Mouse (Mus musculus): Measurements from ENCODE around the gene Cdh12. TPM values are rescaled to one million over a fixed set of nuclear protein-coding genes. Genes with fewer than 3 reads are reported as not detected.
"Not testable (repeated sequence)": the region's sequence is repeated elsewhere in the genome, so short reads cannot be mapped to it uniquely, and the experiment has no call there.

The Cdh12 gene
- total RNA-seq, 2 experiments from 2014 or later: 45.6 to 49.0 TPM

DNA sequence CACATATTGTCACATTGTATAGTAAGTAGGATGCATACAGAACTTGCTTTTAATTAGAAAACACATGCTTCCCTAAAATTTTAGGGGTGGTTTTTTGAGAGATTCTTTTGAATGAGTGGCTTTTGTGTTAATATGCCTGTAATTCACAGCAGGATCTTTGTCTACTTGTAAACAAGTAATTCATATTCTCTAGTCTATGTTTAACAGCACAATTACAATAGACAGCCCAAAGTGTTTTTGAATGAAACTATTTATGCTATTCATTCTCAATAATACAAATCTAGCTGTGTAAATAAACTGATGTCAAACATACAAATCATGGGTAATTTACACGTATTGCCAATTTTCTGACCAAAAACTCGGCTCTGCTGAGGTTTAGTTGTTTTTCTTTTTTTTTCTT lies 895.3 kb downstream of the Cdh12 start:
- H3K4me3 ChIP-seq: no peak overlapping the region
- no peak for TF ChIP-seq CTCF (IDR thresholded peaks at IDR 0.05)
- no peak for DNase-seq (ENCODE audit: extremely low spot score in 1 of 2, low spot score in 2 of 2)
- H3K27ac ChIP-seq: no peak overlapping the region
- intact Hi-C loops (cut with DNase I): no loop called here

GRCm38 (mm10) chr15:21344749-21345148 lies 895.7 kb downstream of the Cdh12 start:
- Histone ChIP-seq H3K4me3 (no peak overlapping the region), H3K27ac (no peak overlapping the region)
- intact Hi-C loops (cut with DNase I): no loop called here
- no peak for DNase-seq (ENCODE audit: extremely low spot score in 1 of 2, low spot score in 2 of 2)
- no peak for TF ChIP-seq CTCF (IDR thresholded peaks at IDR 0.05)

- intact Hi-C loops (cut with DNase I): no loop called here
- Histone ChIP-seq H3K4me3 (no peak overlapping the region), H3K27ac (peak overlapping the region; percentile 63)
- DNase-seq (ENCODE audit: extremely low spot score in 1 of 2, low spot score in 2 of 2): no peak
- TF ChIP-seq CTCF (IDR thresholded peaks at IDR 0.05): no peak
Observed at GRCm38 (mm10) chr15:21355356-21356101, 906.5 kb downstream of the Cdh12 start.

DNA sequence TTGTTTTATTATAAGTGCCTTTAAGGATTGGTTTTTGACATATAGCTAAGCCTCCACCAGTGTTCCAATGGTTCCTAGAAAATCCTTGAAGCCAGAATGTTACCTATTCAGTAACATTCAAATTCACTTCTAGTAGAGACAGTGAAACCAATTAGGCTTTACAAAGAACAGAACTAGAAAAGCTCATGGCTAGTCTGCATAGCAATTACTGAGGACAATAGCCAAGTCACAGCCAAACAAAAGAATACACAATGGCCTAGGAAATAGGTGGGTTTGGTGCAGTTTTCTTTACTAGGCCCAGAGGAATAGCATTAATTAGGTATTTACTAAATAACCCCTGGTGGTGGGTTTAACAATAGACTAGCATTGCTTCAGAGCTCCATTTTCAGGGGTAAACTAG lies 917.3 kb downstream of the Cdh12 start:
- intact Hi-C loops (cut with DNase I): no loop called here
- H3K4me3 ChIP-seq: no peak overlapping the region
- no peak overlapping the region for H3K27ac ChIP-seq
- no peak for TF ChIP-seq CTCF (IDR thresholded peaks at IDR 0.05)
- no peak for DNase-seq (ENCODE audit: extremely low spot score in 1 of 2, low spot score in 2 of 2)

DNA sequence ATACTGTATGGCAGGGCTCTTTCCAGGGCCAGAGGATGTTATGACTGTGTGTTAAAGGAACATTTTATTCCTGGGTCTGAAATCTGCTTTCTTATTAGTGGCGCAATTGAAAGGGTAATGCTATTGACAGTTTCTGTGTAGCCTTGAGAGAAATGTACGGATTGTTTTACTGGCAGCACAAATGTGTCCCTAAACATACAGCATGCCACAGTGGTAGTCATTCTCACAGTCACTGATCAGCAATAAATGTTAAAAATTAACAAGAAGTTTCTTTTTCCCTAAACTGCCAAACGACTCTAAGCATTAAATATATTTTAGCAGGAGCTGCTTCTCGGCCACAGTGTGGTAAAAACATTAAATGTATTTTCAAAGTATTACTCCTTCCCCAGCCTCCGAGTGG lies 926.4 kb downstream of the Cdh12 start:
- Histone ChIP-seq H3K27ac (no peak overlapping the region), H3K4me3 (no peak overlapping the region)
- TF ChIP-seq CTCF (IDR thresholded peaks at IDR 0.05): no peak
- intact Hi-C loops (cut with DNase I): no loop called here
- no peak for DNase-seq (ENCODE audit: extremely low spot score in 1 of 2, low spot score in 2 of 2)

DNA sequence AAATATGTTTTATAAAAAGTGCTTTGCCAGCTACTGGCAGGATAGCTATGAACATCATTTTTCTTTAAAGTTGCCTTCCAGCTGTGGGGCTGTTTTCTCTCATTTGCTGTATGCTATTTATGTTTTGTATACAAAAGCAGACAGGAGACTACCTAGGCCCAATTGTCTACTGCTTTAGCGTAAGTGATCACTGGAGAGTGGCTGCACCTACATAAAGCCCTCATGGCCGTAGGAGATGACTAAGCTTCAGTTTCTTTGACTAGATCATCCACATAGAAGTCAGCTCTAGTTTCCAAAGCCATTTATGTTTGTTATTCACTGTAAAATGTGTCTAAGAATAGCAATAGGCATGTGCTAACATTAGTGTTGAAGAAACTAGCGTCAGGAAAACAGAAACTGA lies 926.8 kb downstream of the Cdh12 start:
- H3K4me3 ChIP-seq: no peak overlapping the region
- no peak overlapping the region for H3K27ac ChIP-seq
- TF ChIP-seq CTCF (IDR thresholded peaks at IDR 0.05): no peak
- intact Hi-C loops (cut with DNase I): no loop called here
- DNase-seq (ENCODE audit: extremely low spot score in 1 of 2, low spot score in 2 of 2): no peak

DNA sequence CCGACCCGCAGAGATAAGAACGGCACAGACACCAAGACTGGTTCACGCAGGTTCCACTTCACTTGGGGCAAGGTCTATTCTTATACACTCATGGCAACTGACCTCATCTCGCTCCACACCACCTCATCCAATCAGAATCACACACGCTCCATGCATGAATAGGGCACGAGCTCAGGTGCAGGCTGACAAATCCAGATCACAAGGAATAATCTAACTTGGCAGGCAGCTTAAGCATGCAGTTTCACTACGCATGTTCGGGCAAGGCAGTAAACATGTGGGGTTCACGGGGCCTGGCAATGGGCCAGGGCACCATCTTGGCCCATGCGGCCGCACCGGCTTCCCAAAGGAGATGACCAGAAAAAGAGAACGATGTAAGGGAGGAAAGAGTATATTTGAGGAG lies 942.4 kb downstream of the Cdh12 start:
- H3K27ac ChIP-seq; intact Hi-C loops (cut with DNase I); H3K4me3 ChIP-seq; DNase-seq (ENCODE audit: extremely low spot score in 1 of 2, low spot score in 2 of 2): not testable (repeated sequence)

DNA sequence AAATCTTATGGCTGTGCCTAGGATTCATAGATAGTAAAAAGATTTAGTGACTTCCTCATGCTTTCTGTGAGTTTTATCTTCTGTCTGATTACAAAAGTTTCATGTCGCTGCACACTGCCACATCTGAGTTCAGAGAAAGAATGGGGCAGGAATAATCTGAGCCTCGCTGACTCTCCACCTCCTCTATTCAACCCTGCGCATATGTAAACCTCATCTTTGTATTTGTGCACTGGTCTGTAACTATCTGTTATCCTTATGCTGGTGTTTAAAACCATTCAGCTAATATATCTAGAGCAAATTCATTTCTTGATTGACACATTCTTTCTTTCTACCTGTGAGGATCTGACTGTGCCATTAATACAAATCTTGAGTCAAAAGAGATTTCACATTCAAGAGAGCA lies 944.0 kb downstream of the Cdh12 start:
- intact Hi-C loops (cut with DNase I): no loop called here
- H3K27ac ChIP-seq: no peak overlapping the region
- DNase-seq (ENCODE audit: extremely low spot score in 1 of 2, low spot score in 2 of 2): no peak
- TF ChIP-seq CTCF (IDR thresholded peaks at IDR 0.05): no peak
- H3K4me3 ChIP-seq: no peak overlapping the region

DNA sequence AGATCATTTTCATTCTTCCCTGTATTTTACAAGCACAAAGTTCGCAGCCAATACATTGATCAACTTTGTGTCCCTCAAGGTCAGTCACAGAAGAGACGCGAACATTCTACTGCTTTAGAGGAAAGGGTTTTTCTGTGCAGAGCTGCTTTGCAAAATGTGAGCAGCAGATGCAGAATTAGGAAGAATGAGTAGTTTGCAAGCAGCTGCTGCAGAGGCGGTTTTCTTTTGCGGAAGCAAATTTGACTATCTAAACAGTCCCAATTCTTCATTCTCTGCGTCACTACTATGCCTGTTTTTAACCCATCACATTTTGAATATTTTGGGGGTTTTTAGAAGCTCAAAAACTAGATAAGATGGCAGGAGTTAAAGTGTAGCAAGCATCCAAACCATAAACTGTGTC lies 956.1 kb downstream of the Cdh12 start:
- H3K27ac ChIP-seq: no peak overlapping the region
- intact Hi-C loops (cut with DNase I): loop anchor here (1.0 to 10.0 kb wide), 6 partner anchors 294 to 1933 kb away; no protein-coding TSS in a partner anchor
- TF ChIP-seq CTCF (IDR thresholded peaks at IDR 0.05): no peak
- DNase-seq (ENCODE audit: extremely low spot score in 1 of 2, low spot score in 2 of 2): peak; percentile 20 to 43
- H3K4me3 ChIP-seq: no peak overlapping the region

GRCm38 (mm10) chr15:21407324-21408044 lies 958.4 kb downstream of the Cdh12 start:
- peak; percentile 83 for TF ChIP-seq CTCF (IDR thresholded peaks at IDR 0.05)
- intact Hi-C loops (cut with DNase I): loop anchor here (5.0 to 10.0 kb wide), 5 partner anchors 413 to 1935 kb away; no protein-coding TSS in a partner anchor
- DNase-seq (ENCODE audit: extremely low spot score in 1 of 2, low spot score in 2 of 2): no peak
- Histone ChIP-seq H3K4me3 (no peak overlapping the region), H3K27ac (no peak overlapping the region)

DNA sequence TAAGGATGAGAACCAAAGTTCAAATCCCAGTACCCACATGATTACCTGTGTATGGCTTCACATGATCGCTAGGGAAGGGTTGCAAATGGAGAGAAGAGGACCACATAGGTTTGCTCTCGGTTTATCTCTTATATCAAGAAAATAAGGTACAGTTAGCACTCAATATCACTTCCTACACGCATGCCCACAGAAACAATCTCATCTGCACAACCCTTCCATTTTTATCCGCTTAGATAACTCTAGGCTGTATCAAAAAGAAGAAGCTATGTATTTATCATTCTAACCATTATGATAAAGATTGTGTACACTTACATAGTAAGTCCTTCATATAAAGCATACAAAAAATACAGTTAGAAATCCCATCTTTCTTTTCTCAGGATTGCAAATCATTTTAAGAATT lies 988.3 kb downstream of the Cdh12 start:
- no peak overlapping the region for H3K4me3 ChIP-seq
- DNase-seq (ENCODE audit: extremely low spot score in 1 of 2, low spot score in 2 of 2): no peak
- no peak for TF ChIP-seq CTCF (IDR thresholded peaks at IDR 0.05)
- intact Hi-C loops (cut with DNase I): no loop called here
- no peak overlapping the region for H3K27ac ChIP-seq

- DNase-seq (ENCODE audit: extremely low spot score in 1 of 2, low spot score in 2 of 2): no peak
- intact Hi-C loops (cut with DNase I): no loop called here
- TF ChIP-seq CTCF (IDR thresholded peaks at IDR 0.05): no peak
- Histone ChIP-seq H3K27ac (no peak overlapping the region), H3K4me3 (no peak overlapping the region)
Observed at GRCm38 (mm10) chr15:21437924-21438323, 988.9 kb downstream of the Cdh12 start.

All from left cerebral cortex, adult 2 months (tissue).